Mouse (Mus musculus) heart, postnatal 0 days (tissue): ENCODE results near the gene Ppp1r12b.

Experiments used
- CTCF ChIP-seq: IDR thresholded peaks from 2 replicates; pipeline ENCODE4 v1.5.1; 2016; ENCODE audit warnings: antibody characterized with exemption, control low read depth, low read depth
- EP300 ChIP-seq: IDR thresholded peaks from 2 replicates; pipeline ENCODE4 v1.6.1; 2016; ENCODE audit warnings: antibody characterized with exemption, low read depth

- TF ChIP-seq CTCF (no peak), EP300 (no peak)
These were observed 107.9 kb downstream of the Ppp1r12b start for GRCm38 (mm10) chr1:134847851-134848250.
